Mouse (Mus musculus) embryonic facial prominence, embryonic 15.5 days (tissue): ENCODE measurements around the gene Exoc3l4. TPM values are rescaled to one million over a fixed set of nuclear protein-coding genes. Genes with fewer than 3 reads are reported as not detected.

Source experiments
- ATAC-seq: fragments of 200-750 bp; cut with Nextera tagmentation; 2 replicates; pipeline ENCODE4 v1.8.0; 2017; ENCODE audit warnings: low read depth, moderate TSS enrichment; ENCODE audit not compliant: insufficient number of reproducible peaks, low FRiP score, low TSS enrichment
- H3K27ac ChIP-seq: fragments of 300-500 bp; sonication (generic); replicated peaks from 2 replicates; pipeline ENCODE4 v1.5.1; 2015; ENCODE audit warnings: mild to moderate bottlenecking, inconsistent platforms
- H3K27me3 ChIP-seq: fragments of 300-500 bp; sonication (generic); 2 replicates; pipeline ENCODE4 v1.6.1; 2015; ENCODE audit warnings: inconsistent platforms
- H3K36me3 ChIP-seq: fragments of 300-500 bp; sonication (generic); 2 replicates; pipeline ENCODE4 v1.6.1; 2015; ENCODE audit warnings: mild to moderate bottlenecking, inconsistent platforms
- H3K4me1 ChIP-seq: fragments of 300-500 bp; sonication (generic); 2 replicates; pipeline ENCODE4 v1.6.1; 2015; ENCODE audit warnings: inconsistent platforms
- H3K4me2 ChIP-seq: fragments of 300-500 bp; sonication (generic); replicated peaks from 2 replicates; pipeline ENCODE4 v1.6.1; 2015; ENCODE audit warnings: mild to moderate bottlenecking, inconsistent platforms
- H3K4me3 ChIP-seq: fragments of 300-500 bp; sonication (generic); replicated peaks from 2 replicates; pipeline ENCODE4 v1.5.1; 2015; ENCODE audit warnings: mild to moderate bottlenecking, inconsistent platforms
- H3K9ac ChIP-seq: fragments of 300-500 bp; sonication (generic); 2 replicates; pipeline ENCODE4 v1.6.1; 2015; ENCODE audit warnings: inconsistent platforms
- H3K9me3 ChIP-seq: fragments of 300-500 bp; sonication (generic); replicated peaks from 2 replicates; pipeline ENCODE4 v1.6.1; 2016; ENCODE audit warnings: inconsistent platforms
- WGBS: fragments of 180-500 bp; shearing (Covaris S2); methylation state at CpG from one replicate; pipeline ENCODE4 v1.1.7; 2015; 5-methylcytosine and 5-hydroxymethylcytosine counted together
- polyA plus RNA-seq: library from polyadenylated mRNA; unstranded; fragments of >200 nt; fragmentation: Nextera tagmentation; extraction: Ambion mirVana; gene quantifications from 2 replicates; pipeline ENCODE4 v1.2.1, GENCODE M21; 2015

Exoc3l4 gene
- polyA plus RNA-seq, 1 experiment from 2014 or later, result 11.1 TPM

DNA sequence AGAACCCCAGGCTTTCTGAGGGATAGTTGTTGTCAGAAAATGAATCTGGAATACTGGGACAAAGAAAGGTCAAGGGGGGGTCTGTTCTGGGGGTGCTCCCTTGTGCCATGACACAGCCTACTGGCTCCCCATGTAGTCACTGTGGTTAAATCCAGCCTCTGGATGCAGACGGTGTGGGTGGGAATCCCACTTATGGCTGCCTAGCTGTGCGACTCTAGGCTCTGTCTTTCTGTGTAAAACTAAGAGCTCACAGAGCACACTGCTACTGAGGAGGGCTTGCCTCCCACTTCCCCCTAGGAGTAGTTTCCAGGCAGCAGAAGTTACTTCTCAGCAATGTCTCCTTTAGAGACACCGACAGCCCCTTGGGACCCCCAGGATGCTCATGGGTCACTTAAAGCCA lies 19.4 kb downstream of the Exoc3l4 start:
- Histone ChIP-seq H3K4me3 (no peak overlapping the region), H3K4me1 (peaks cover 22% of the 10 kb centered on the region), H3K27me3 (peaks cover 21% of the 10 kb centered on the region), H3K9me3 (no peaks in the 10 kb centered on the region), H3K9ac (no peak overlapping the region), H3K27ac (no peak overlapping the region), H3K36me3 (no peaks in the 10 kb centered on the region), H3K4me2 (no peak overlapping the region)
- no peak for ATAC-seq
- WGBS, result 80% methylated on average over 3 of the region's 3 CpGs

DNA sequence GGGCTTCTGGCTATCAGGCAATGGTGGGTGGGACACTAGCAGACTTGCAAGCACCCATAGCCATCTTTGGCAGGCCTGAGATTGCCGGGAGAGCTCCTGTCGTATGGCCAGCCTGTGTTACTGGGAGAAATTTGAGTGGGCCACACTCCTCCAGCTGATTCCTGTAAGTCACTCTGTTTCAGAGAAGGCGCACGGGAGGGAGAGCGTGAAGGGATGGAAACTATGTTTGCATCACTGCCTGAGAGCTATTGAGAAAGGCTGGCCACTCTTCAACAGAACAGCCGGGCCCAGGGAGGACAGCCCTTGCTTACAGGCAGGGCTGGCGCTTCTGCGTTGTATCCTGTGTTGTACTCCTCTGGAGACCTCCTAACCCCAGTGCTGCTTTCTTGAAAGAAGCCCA lies 19.8 kb downstream of the Exoc3l4 start:
- no peak overlapping the region for H3K27ac ChIP-seq
- H3K4me1 ChIP-seq, result peaks cover 21% of the 10 kb centered on the region
- no peak overlapping the region for H3K4me2 ChIP-seq
- H3K4me3 ChIP-seq, result no peak overlapping the region
- no peak for ATAC-seq
- 66% methylated on average over 8 of the region's 8 CpGs for WGBS
- H3K9me3 ChIP-seq, result no peaks in the 10 kb centered on the region
- H3K36me3 ChIP-seq, result no peaks in the 10 kb centered on the region
- peaks cover 23% of the 10 kb centered on the region for H3K27me3 ChIP-seq
- no peak overlapping the region for H3K9ac ChIP-seq

DNA sequence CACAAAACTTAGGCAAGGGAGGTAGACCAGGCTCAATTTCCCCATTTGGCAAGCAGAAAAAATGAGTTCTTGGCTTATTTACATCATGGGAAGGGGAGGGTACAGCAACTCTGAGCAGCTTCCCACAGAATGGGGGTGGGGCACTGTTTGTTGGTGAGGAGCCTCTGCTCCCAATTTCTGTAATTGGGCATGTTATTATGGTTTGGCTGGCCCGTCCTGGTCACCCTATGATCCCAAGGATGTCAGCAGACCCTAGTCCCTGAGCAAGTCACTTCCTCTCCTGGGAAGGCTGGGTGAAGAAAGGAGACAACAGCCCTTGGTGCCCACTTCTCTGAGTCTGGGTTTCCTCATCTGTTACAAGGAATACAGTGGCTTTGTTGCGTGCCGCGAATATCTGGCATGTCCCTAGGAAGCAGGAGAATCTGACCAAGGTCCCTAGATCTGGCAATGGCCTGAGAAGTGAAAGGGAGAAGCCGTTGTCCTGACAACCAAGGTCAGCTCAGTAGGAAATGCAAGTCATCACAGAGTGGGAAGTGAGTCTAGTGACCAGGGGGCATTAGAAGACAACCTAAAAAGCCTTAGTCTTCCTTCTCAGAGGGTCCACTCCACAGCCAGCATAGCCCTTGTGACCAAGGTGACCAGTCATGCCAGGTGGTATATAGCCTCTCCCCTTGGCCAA lies 20.5 kb downstream of the Exoc3l4 start:
- Histone ChIP-seq H3K27ac (no peak overlapping the region), H3K9ac (no peak overlapping the region), H3K4me3 (no peak overlapping the region), H3K9me3 (no peaks in the 10 kb centered on the region), H3K36me3 (no peaks in the 10 kb centered on the region), H3K4me1 (peaks cover 25% of the 10 kb centered on the region), H3K4me2 (no peak overlapping the region), H3K27me3 (peaks cover 23% of the 10 kb centered on the region)
- ATAC-seq, result no peak
- WGBS, result 68% methylated on average over 5 of the region's 5 CpGs

DNA sequence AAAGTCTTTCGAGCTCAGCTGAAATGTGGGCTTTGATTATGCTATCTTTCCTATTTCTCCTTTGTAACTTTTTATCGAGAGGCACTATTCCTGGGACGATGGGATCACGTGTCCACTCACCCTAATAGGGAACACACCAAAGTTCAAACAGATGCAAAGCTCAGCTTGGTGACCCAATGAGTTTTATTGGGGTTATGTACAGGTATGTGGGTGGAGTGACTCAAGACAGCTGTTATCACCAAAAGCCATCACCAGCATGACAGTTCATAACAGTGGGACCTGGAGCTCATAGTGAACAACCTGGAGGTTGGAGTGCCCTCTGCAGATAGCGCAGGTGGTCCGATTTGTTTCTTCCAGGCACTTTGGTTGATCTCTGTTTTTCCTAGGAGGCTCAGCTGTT lies 22.0 kb downstream of the Exoc3l4 start:
- Histone ChIP-seq H3K36me3 (no peaks in the 10 kb centered on the region), H3K9ac (no peak overlapping the region), H3K4me1 (peaks cover 38% of the 10 kb centered on the region), H3K4me3 (no peak overlapping the region), H3K4me2 (no peak overlapping the region), H3K27ac (no peak overlapping the region), H3K27me3 (peaks cover 38% of the 10 kb centered on the region), H3K9me3 (no peaks in the 10 kb centered on the region)
- 79% methylated on average over 6 of the region's 6 CpGs for WGBS
- no peak for ATAC-seq

DNA sequence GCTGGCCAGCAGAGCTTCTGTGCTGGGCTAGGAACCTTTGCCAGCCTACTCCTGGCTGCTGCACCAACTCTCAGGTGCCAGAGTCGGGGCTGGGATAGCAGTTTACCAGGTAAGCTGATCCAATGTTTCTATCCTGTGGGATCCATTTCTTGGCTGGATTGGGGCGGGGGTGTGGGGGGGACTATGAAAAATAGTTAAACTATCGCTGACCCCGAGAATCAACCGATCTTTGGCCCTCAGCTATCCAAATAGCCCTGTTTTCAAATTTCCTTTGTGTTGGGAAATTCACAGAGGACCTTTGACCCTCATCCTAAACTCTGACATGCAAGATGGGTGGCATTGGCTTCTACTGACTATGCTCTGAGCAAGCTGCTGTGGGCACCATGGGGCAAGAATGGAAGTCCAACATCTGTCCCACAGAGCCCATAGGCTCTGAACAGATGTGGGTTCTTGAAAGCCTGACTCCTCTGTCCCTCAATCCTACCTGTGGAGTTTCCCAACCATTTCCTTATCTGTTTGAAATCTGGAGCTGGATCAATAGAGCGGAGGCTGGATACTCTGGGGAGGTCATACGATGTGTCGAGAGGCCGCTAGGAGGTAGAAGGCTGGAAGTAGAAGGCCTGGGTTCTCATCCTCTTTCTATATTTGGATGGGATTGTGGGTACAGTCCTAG lies 24.0 kb downstream of the Exoc3l4 start:
- Histone ChIP-seq H3K9ac (no peak overlapping the region), H3K27ac (no peak overlapping the region), H3K36me3 (no peaks in the 10 kb centered on the region), H3K4me2 (no peak overlapping the region), H3K4me3 (no peak overlapping the region), H3K27me3 (peaks cover 57% of the 10 kb centered on the region), H3K9me3 (no peaks in the 10 kb centered on the region), H3K4me1 (peaks cover 37% of the 10 kb centered on the region)
- no peak for ATAC-seq
- WGBS, result 92% methylated on average over 9 of the region's 9 CpGs

DNA sequence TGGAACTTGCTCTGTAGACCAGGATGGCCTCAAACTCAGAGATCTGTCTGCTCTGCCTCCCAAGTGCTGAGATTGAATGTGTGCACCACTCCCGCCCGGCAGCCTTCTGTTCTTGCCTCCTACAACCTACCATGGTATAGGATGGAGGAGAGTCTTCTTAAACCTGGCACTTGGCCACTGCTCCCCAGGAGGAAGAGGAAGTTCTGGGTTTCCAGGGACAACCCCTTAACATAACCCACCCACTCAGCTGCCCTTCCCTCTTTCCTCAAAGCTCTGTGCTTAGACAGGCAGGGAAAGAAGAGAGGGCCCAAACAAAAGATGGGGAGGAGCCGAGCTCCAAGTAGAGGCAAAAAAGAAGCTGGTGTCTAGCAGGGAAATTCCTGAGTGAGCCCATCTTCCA lies 24.7 kb downstream of the Exoc3l4 start:
- Histone ChIP-seq H3K4me2 (peak overlapping the region; percentile 81; the same call in 1 of the 2 replicates), H3K9ac (no peak overlapping the region), H3K9me3 (no peaks in the 10 kb centered on the region), H3K36me3 (no peaks in the 10 kb centered on the region), H3K27me3 (peaks cover 64% of the 10 kb centered on the region), H3K27ac (no peak overlapping the region), H3K4me3 (no peak overlapping the region), H3K4me1 (peaks cover 42% of the 10 kb centered on the region)
- no peak for ATAC-seq
- WGBS, result 64% methylated on average over 3 of the region's 3 CpGs

DNA sequence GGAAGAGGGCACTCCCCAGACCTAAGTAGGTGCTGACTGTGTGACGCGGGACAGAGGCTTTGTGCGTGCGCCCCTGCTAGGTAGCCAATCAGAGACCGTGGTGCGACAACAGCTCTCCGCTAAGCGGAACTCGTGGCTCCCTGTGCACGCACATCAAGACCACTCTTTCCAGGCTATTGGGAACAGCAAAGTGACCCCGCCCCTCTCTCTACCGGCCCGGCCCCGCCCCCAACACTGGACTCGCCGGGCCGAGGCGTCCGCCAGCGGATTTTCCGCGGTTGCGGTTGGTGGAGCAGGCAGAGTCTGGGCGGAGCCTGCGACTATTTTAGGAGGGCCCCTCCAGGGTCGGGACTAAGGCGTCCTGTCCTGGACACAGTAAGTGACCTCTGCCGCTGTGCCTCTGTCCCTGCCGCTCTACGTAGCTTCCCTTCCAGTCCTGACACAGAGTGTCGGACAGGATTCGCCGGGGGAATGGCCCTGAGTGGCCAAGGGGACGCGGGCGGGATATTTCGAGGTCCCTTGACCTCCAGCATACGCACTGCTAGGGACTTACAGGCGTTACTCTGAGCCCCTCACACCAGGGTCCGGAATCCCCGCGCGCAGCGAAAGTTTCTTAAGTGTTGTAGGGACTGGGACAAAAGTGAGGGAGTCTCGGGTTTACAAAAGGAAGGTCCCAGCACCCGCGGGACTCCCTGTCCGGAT lies 25.6 kb downstream of the Exoc3l4 start, which contains the start of gene Tnfaip2:
Gene Tnfaip2 (plus strand): TSS at position 161 of the 702 bp plus-strand sequence.
- Histone ChIP-seq H3K4me2 (peak within 1 kb of the TSS; percentile 81), H3K9ac (peak within 1 kb of the TSS; percentile 21; the same call in 1 of the 2 replicates), H3K9me3 (no peaks in the 10 kb centered on the region), H3K27ac (peak within 1 kb of the TSS; percentile 34; the same call in 1 of the 2 replicates), H3K36me3 (no peaks in the 10 kb centered on the region), H3K4me1 (peaks cover 35% of the 10 kb centered on the region), H3K27me3 (peaks cover 73% of the 10 kb centered on the region), H3K4me3 (peak within 1 kb of the TSS; percentile 40)
- ATAC-seq, result peak; percentile 82
- 2% methylated on average over 48 of the region's 48 CpGs for WGBS

DNA sequence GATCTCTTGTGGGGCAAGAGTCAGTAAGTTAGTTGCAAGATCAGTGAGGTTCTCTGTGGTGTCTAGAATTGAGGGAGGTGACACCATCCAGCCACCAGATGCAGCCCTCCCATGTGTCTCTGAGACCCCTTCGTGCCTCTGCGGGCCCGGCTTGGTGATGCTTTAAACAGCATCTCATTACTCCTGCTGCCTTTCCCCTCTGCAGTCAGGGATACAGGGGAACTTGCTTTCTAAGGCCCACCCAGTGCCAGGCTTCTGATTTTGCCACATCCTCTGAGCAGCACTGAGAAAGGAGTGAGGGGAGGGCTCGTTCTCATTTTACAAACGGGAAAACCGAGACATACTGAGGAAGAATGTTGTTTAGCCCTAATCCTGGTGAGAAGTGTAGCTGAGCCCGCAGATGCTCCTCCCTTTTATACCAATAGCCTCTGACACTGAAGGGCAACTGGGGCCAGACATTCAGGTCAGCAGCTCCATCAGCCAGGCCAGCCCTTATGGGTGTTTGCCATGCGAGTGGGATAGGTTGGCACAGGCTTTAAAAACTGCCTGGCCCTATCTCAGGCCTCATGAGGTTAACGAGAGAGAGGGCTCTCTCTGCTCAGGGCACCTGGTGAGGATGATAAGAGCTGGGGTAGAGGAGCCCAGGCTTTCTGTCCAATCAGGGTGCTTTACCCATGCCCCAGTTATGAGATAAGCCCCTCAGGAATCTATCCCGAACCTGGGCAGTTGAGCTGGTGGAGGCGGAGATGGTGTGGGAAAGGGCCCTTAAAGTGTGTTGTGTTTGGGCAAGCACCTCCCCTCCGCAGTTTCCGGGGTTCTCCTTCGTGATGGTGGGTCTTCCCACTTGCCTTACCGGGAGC lies 26.4 kb downstream of the Exoc3l4 start:
- Histone ChIP-seq H3K4me3 (peak overlapping the region; percentile 40), H3K27ac (peak overlapping the region; percentile 34; the same call in 1 of the 2 replicates)

DNA sequence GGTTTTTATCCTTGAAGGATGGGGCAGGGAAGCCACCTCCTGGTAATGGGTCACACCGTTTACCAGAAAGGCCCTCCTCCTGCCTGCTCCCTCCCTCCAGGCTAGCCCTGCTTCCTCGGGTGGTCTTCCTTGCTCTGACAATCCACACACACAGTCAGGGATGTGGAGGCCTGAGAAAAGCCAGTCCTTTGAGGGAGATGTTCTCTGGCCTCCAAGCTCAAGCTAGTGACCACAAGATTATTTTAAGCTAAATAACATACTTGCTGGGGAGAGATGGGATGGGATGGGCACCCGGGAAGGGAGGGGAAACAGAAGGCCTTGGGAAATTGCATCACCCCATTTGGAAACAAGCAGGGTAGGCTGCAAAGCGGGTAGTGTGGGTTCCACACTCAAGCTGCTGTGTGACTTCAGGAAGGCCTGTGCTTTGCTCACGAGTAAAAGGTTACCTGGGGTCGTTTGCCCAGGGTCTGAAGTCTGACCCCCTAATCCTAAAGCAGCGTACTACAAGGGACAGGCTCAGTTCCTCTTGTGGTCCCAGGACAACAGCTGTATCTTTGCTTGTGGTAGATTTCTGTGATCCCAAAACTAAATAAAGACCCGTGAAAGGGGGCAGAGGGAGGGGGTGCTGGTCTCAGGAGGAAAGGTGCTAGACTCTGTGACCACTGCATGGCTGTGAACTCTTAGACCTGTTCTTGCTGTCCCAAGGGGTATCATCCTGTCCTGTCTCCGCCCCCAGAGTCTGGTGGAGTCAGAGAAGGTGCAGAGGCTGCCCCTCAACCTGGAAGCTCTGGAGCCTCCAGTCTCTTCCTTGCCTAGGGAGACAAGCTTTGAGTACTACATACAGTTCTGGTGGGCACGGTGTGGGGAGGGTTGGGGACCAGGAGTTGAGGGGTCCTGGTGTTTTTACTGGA lies 27.4 kb downstream of the Exoc3l4 start:
- WGBS, result 40% methylated on average over 10 of the region's 10 CpGs
- 0 out of 2 replicates have a peak overlapping the region, but pooled peaks have one; percentile 34 for H3K27ac ChIP-seq
- peaks cover 50% of the 10 kb centered on the region for H3K4me1 ChIP-seq

More for the DNA sequence above, 26.4 kb downstream of the Exoc3l4 start:
- no peak overlapping the region for H3K9ac ChIP-seq
- peaks cover 41% of the 10 kb centered on the region for H3K4me1 ChIP-seq
- H3K9me3 ChIP-seq, result no peaks in the 10 kb centered on the region
- no peaks in the 10 kb centered on the region for H3K36me3 ChIP-seq
- ATAC-seq, result no peak
- H3K27me3 ChIP-seq, result peaks cover 73% of the 10 kb centered on the region
- 20% methylated on average over 15 of the region's 15 CpGs for WGBS
- peak overlapping the region; percentile 81 for H3K4me2 ChIP-seq

More for the DNA sequence above, 27.4 kb downstream of the Exoc3l4 start:
- no peaks in the 10 kb centered on the region for H3K36me3 ChIP-seq
- no peak overlapping the region for H3K9ac ChIP-seq
- H3K27me3 ChIP-seq, result peaks cover 80% of the 10 kb centered on the region
- no peaks in the 10 kb centered on the region for H3K9me3 ChIP-seq
- no peak overlapping the region for H3K4me2 ChIP-seq
- no peak; the same call in 1 of the 2 replicates for ATAC-seq
- H3K4me3 ChIP-seq, result peak overlapping the region; percentile 40; the same call in 1 of the 2 replicates
